Mouse (Mus musculus) MEL (cell line): ENCODE measurements around the gene Pmm2. TPM values are rescaled to one million over a fixed set of nuclear protein-coding genes. Genes with fewer than 3 reads are reported as not detected.

Experiments
- DNase-seq: peaks from one replicate; pipeline ENCODE4 v3.0.0; 2011; ENCODE audit warnings: low read depth, low spot score
- H3K27ac ChIP-seq: 2 replicates; pipeline ENCODE4 v1.5.1; 2012; ENCODE audit warnings: low read depth, mild to moderate bottlenecking, control low read depth, low read length, moderate library complexity; ENCODE audit not compliant: control insufficient read depth
- H3K27me3 ChIP-seq, 2 experiments: fragments of 150-350 bp in 1 of 2; sonication (generic) in 1 of 2; 2 replicates each; pipeline ENCODE4 v1.6.1; 2012; ENCODE audit warnings: low read length in 2 of 2, mild to moderate bottlenecking in 2 of 2, improper control_type of control experiment in 1 of 2, moderate library complexity in 1 of 2; ENCODE audit not compliant: insufficient read depth in 2 of 2, control insufficient read depth in 1 of 2
- H3K36me3 ChIP-seq, 2 experiments: 2 replicates each; pipeline ENCODE4 v1.6.1; 2012 to 2014; ENCODE audit warnings: low read length in 2 of 2, improper control_type of control experiment in 1 of 2, inconsistent platforms in 1 of 2, mild to moderate bottlenecking in 1 of 2; ENCODE audit not compliant: insufficient read depth in 2 of 2, control insufficient read depth in 1 of 2
- H3K4me1 ChIP-seq, 2 experiments: fragments of 150-350 bp in 1 of 2; sonication (generic) in 1 of 2; 2 replicates each; pipeline ENCODE4 v1.6.1; 2012; ENCODE audit warnings: low read length in 2 of 2, improper control_type of control experiment in 1 of 2, mild to moderate bottlenecking in 1 of 2; ENCODE audit not compliant: insufficient read depth in 2 of 2, control insufficient read depth in 1 of 2
- H3K4me3 ChIP-seq, 2 experiments: fragments of 150-350 bp in 1 of 2; sonication (generic) in 1 of 2; 2 replicates each; pipeline ENCODE4 v1.5.1; 2012; ENCODE audit warnings: low read depth in 2 of 2, low read length in 2 of 2, mild to moderate bottlenecking in 2 of 2, moderate library complexity in 2 of 2, control low read depth in 1 of 2, improper control_type of control experiment in 1 of 2; ENCODE audit not compliant: control insufficient read depth in 1 of 2, insufficient read depth in 1 of 2
- H3K79me2 ChIP-seq: 2 replicates; pipeline ENCODE4 v1.6.1; 2012; ENCODE audit warnings: mild to moderate bottlenecking, low read length, moderate library complexity; ENCODE audit not compliant: control insufficient read depth, poor library complexity, insufficient read depth
- H3K9ac ChIP-seq: 2 replicates; pipeline ENCODE4 v1.6.1; 2012; ENCODE audit warnings: low read depth, mild to moderate bottlenecking, control low read depth, low read length, moderate library complexity; ENCODE audit not compliant: control insufficient read depth, poor library complexity, severe bottlenecking
- H3K9me3 ChIP-seq: fragments of 150-350 bp; sonication (generic); replicated peaks from 2 replicates; pipeline ENCODE4 v1.6.1; 2012; ENCODE audit warnings: mild to moderate bottlenecking, low read length, improper control_type of control experiment, moderate library complexity; ENCODE audit not compliant: insufficient read depth
- CHD1 ChIP-seq: IDR thresholded peaks from 2 replicates; pipeline ENCODE4 v1.6.1; 2012; ENCODE audit warnings: low read depth, mild to moderate bottlenecking, inconsistent platforms, low read length, improper control_type of control experiment
- EP300 ChIP-seq, 2 experiments: IDR thresholded peaks; 2 replicates each; pipeline ENCODE4 v1.6.1; 2011; ENCODE audit warnings: improper control_type of control experiment in 2 of 2, low read length in 2 of 2, low read depth in 1 of 2, mild to moderate bottlenecking in 1 of 2
- ETS1 ChIP-seq: IDR thresholded peaks from 2 replicates; pipeline ENCODE4 v1.6.1; 2012; ENCODE audit warnings: low read depth, mild to moderate bottlenecking, inconsistent platforms, low read length, improper control_type of control experiment, moderate library complexity
- GATA1 ChIP-seq: IDR thresholded peaks from 2 replicates; pipeline ENCODE4 v1.6.1; 2011; ENCODE audit warnings: low read depth, low read length, improper control_type of control experiment
- HCFC1 ChIP-seq: IDR thresholded peaks from 2 replicates; pipeline ENCODE4 v1.6.1; 2012; ENCODE audit warnings: low read depth, mild to moderate bottlenecking, inconsistent platforms, low read length, improper control_type of control experiment, moderate library complexity
- KAT2A ChIP-seq: conservative IDR thresholded peaks from 2 replicates; pipeline ENCODE4 v1.6.1; 2012; ENCODE audit warnings: low read depth, low read length, improper control_type of control experiment, inconsistent platforms
- MAFK ChIP-seq: IDR thresholded peaks from 2 replicates; pipeline ENCODE4 v1.6.1; 2011; ENCODE audit warnings: low read depth, mild to moderate bottlenecking, low read length, improper control_type of control experiment, borderline replicate concordance
- MAZ ChIP-seq: IDR thresholded peaks from 2 replicates; pipeline ENCODE4 v1.6.1; 2012; ENCODE audit warnings: low read depth, mild to moderate bottlenecking, inconsistent platforms, low read length, improper control_type of control experiment
- MYB ChIP-seq: IDR thresholded peaks from 2 replicates; pipeline ENCODE4 v1.6.1; 2011; ENCODE audit warnings: mild to moderate bottlenecking, low read depth, low read length, improper control_type of control experiment
- MYC ChIP-seq: IDR thresholded peaks from 2 replicates; pipeline ENCODE4 v1.6.1; 2011; ENCODE audit warnings: low read depth, mild to moderate bottlenecking, low read length, improper control_type of control experiment, moderate library complexity
- NELFE ChIP-seq: IDR thresholded peaks from 2 replicates; pipeline ENCODE4 v1.6.1; 2011; ENCODE audit warnings: low read depth, low read length, improper control_type of control experiment
- NRF1 ChIP-seq: IDR thresholded peaks from 2 replicates; pipeline ENCODE4 v1.6.1; 2014; ENCODE audit warnings: low read depth, mild to moderate bottlenecking, inconsistent platforms, low read length, improper control_type of control experiment, moderate library complexity; ENCODE audit not compliant: poor library complexity, insufficient read depth, severe bottlenecking
- SIN3A ChIP-seq: IDR thresholded peaks from 2 replicates; pipeline ENCODE4 v1.6.1; 2012; ENCODE audit warnings: low read length, improper control_type of control experiment, inconsistent platforms
- UBTF ChIP-seq: IDR thresholded peaks from 2 replicates; pipeline ENCODE4 v1.6.1; 2012; ENCODE audit warnings: low read depth, mild to moderate bottlenecking, inconsistent platforms, low read length, improper control_type of control experiment, moderate library complexity, borderline replicate concordance; ENCODE audit not compliant: insufficient read depth
- USF2 ChIP-seq, 2 experiments: IDR thresholded peaks; 2 replicates each; pipeline ENCODE4 v1.6.1; 2011 to 2012; ENCODE audit warnings: improper control_type of control experiment in 2 of 2, low read length in 2 of 2, borderline replicate concordance in 1 of 2, inconsistent platforms in 1 of 2, low read depth in 1 of 2, mild to moderate bottlenecking in 1 of 2; ENCODE audit not compliant: insufficient read depth in 1 of 2
- ZC3H11A ChIP-seq: IDR thresholded peaks from 2 replicates; pipeline ENCODE4 v1.6.1; 2012; ENCODE audit warnings: low read depth, mild to moderate bottlenecking, inconsistent platforms, low read length, improper control_type of control experiment
- ZKSCAN1 ChIP-seq: IDR thresholded peaks from 2 replicates; pipeline ENCODE4 v1.6.1; 2012; ENCODE audit warnings: low read depth, mild to moderate bottlenecking, inconsistent platforms, low read length, improper control_type of control experiment, moderate library complexity
- ZNF384 ChIP-seq: IDR thresholded peaks from 2 replicates; pipeline ENCODE4 v1.6.1; 2012; ENCODE audit warnings: low read depth, mild to moderate bottlenecking, inconsistent platforms, low read length, improper control_type of control experiment
- polyA plus RNA-seq, 2 experiments: library from polyadenylated mRNA; stranded (reverse) in 1 of 2; unstranded in 1 of 2; fragments of >175 nt in 1 of 2; fragments of >200 nt in 1 of 2; gene quantifications; 2 replicates each; pipeline versions ENCODE4 v1.2.1 to v1.2.4; 2012; ENCODE audit warnings: low replicate concordance in 2 of 2, low read depth in 1 of 2; ENCODE audit not compliant: insufficient read length in 2 of 2, insufficient read depth in 1 of 2, missing spikeins in 1 of 2
- total RNA-seq: library from RNA; depleted of rRNA; stranded (reverse); fragments of 300-350 nt; gene quantifications from 2 replicates; pipeline ENCODE4 v1.2.3, GENCODE M21; 2012

Gene Pmm2
- total and polyA plus RNA-seq, 3 experiments: 53.4 to 96.0 TPM; not detected in 1

DNA sequence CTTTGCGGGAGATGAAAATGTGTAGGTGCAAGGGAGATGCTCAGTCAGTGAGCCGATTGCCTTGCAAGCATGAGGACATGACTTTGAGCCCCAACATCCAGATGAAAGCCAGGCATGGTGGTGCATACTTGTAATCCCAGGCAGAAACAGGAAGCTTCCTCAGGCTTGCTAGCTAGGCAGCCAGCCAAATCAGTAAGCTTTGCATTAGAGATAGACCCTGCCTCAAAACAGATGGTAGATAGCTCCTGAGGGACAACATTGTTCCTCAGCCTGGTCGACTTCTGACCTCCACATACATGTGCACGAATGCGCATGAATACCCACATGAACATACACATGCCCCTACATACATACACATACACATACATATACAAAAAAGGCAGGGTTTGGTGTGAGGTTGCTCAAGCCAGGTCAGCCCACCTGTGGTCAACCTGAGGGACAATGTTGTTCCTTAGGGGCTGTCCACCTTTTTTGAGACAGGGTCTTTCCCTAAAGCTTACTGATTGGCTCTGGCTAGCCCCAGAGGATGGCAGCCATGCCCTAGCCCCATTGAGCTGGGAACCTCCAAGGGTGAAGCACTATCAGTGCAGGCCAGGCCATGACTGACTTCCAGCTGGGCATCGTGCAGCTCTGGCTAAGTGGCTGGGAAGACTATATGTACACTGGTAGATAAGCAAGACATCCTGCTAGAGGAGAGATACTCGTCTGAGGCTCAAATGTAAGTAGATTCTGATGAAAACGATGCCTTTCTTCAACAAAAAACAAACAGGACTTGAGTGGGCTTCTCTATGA is 25.1 kb upstream of the Pmm2 start (continued):
- TF ChIP-seq ETS1 (peak; percentile 87), MAFK (no peak), SIN3A (peak; percentile 25), ZC3H11A (no peak), HCFC1 (no peak), USF2 (IDR thresholded peaks at IDR 0.05; ENCODE audit: borderline replicate concordance in 1 of 2, insufficient read depth in 1 of 2, low read depth in 1 of 2, low read length in 2 of 2) (no peak), MYC (0 out of 2 replicates have a peak, but pooled peaks have one; percentile 64), ZKSCAN1 (no peak), NELFE (no peak)

DNA sequence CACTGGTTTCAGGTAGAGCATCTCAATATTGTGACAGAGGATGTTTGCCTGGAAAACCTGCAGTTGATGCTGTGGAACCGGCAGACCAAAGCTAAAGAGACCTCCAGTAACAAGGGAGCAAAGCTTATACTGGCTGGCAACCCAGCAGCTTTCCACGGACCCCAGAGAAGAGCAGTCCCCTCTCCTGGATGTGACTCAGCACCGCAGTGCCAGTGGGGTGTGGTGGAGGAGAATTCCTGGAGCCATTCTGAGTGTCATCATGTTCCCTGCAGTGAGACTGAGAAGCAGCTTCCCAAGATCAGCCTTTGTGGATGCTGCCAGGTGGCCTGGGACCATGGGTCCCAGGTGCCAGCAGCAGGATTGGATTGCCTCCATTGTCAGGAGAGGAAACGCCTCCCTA is 24.4 kb upstream of the Pmm2 start:
- no peaks in the 10 kb centered on the region for H3K27me3 ChIP-seq
- TF ChIP-seq MYB: no peak
- no peak for TF ChIP-seq NELFE
- no peak for TF ChIP-seq NRF1
- no peak for TF ChIP-seq MAZ
- no peak for TF ChIP-seq ZC3H11A
- TF ChIP-seq CHD1: no peak
- no peak for TF ChIP-seq UBTF
- TF ChIP-seq, all 39 proteins: peak for 0
- Histone ChIP-seq H3K4me1 (peaks cover 6 to 33% of the 10 kb centered on the region in 2 experiments), H3K9ac (no peak overlapping the region), H3K27ac (peak overlapping the region; percentile 56), H3K9me3 (no peaks in the 10 kb centered on the region), H3K79me2 (no peaks in the 10 kb centered on the region), H3K36me3 (peaks cover 0 to 22% of the 10 kb centered on the region in 2 experiments; a peak in 2 of 4 replicates), H3K4me3 (no peak overlapping the region; a peak in 1 of 4 replicates)
- no peak for DNase-seq

DNA sequence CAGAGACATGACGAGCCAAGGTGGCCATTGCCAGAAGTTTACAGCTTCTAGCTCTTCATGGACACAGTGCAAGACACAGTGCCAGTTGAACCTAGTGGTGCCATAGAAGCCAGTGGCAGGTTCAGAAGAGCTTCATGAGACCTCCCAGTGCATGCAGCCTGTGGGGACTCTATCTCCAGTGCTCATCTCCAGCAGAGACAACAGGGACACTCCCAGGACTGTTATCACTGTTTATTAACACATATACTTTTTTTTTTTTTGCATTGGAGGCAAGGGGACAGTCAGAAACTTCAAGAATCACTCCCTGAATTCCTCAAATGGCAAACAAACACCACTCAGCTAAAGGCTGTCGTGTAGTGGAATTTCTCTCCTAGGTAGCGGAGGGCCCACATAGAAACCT is 24.0 kb upstream of the Pmm2 start:
- peak; percentile 30 for DNase-seq
- H3K27me3 ChIP-seq: no peaks in the 10 kb centered on the region
- peaks cover 0 to 22% of the 10 kb centered on the region in 2 experiments; a peak in 2 of 4 replicates for H3K36me3 ChIP-seq
- H3K9me3 ChIP-seq: no peaks in the 10 kb centered on the region
- peaks cover 6 to 33% of the 10 kb centered on the region in 2 experiments for H3K4me1 ChIP-seq
- H3K9ac ChIP-seq: no peak overlapping the region
- no peaks in the 10 kb centered on the region for H3K79me2 ChIP-seq
- no peak for TF ChIP-seq KAT2A
- TF ChIP-seq GATA1: peak; percentile 75
- TF ChIP-seq EP300 (IDR thresholded peaks at IDR 0.05; ENCODE audit: low read depth in 1 of 2, low read length in 2 of 2): peak in 1 of 2 experiments; percentile 19; a peak in 1 of 4 replicates
- no peak for TF ChIP-seq HCFC1
- peak; percentile 88 for TF ChIP-seq ZNF384
- peak overlapping the region; percentile 56 for H3K27ac ChIP-seq
- no peak overlapping the region; a peak in 1 of 4 replicates for H3K4me3 ChIP-seq
